Mouse (Mus musculus) embryonic facial prominence, embryonic 12.5 days (tissue): ENCODE data around the gene Abcc4. TPM values are rescaled to one million over a fixed set of nuclear protein-coding genes. Genes with fewer than 3 reads are reported as not detected.

Source experiments
- ATAC-seq: fragments of 200-750 bp; cut with Nextera tagmentation; 2 replicates; pipeline ENCODE4 v1.8.0; 2017; ENCODE audit not compliant: insufficient number of reproducible peaks, insufficient read depth, low FRiP score, low TSS enrichment
- H3K27ac ChIP-seq: fragments of 300-500 bp; sonication (generic); 2 replicates; pipeline ENCODE4 v1.5.1; 2016; ENCODE audit warnings: mild to moderate bottlenecking
- H3K27me3 ChIP-seq: fragments of 300-500 bp; sonication (generic); 2 replicates; pipeline ENCODE4 v1.6.1; 2016; ENCODE audit warnings: mild to moderate bottlenecking, moderate library complexity
- H3K36me3 ChIP-seq: fragments of 300-500 bp; sonication (generic); 2 replicates; pipeline ENCODE4 v1.6.1; 2016; ENCODE audit warnings: mild to moderate bottlenecking
- H3K4me1 ChIP-seq: fragments of 300-500 bp; sonication (generic); 2 replicates; pipeline ENCODE4 v1.6.1; 2016
- H3K4me2 ChIP-seq: fragments of 300-500 bp; sonication (generic); replicated peaks from 2 replicates; pipeline ENCODE4 v1.6.1; 2016; ENCODE audit warnings: mild to moderate bottlenecking, moderate library complexity
- H3K4me3 ChIP-seq: fragments of 300-500 bp; sonication (generic); 2 replicates; pipeline ENCODE4 v1.5.1; 2016; ENCODE audit warnings: mild to moderate bottlenecking
- H3K9ac ChIP-seq: fragments of 300-500 bp; sonication (generic); 2 replicates; pipeline ENCODE4 v1.6.1; 2016; ENCODE audit warnings: mild to moderate bottlenecking, moderate library complexity
- H3K9me3 ChIP-seq: fragments of 300-500 bp; sonication (generic); 2 replicates; pipeline ENCODE4 v1.6.1; 2016; ENCODE audit warnings: mild to moderate bottlenecking, moderate library complexity
- WGBS: fragments of 180-500 bp; shearing (Covaris S2); methylation state at CpG from one replicate; pipeline ENCODE4 v1.1.7; 2016; 5-methylcytosine and 5-hydroxymethylcytosine counted together
- microRNA-seq: library from miRNA; unstranded; fragments of <30 nt; microRNA quantifications from one replicate; pipeline ENCODE4, GENCODE M21; 2017
- polyA plus RNA-seq: library from polyadenylated mRNA; unstranded; fragments of >200 nt; fragmentation: Nextera tagmentation; extraction: Ambion mirVana; gene quantifications from 2 replicates; pipeline ENCODE4 v1.2.1, GENCODE M21; 2016

Abcc4 gene
- polyA plus RNA-seq, 1 experiment from 2014 or later: 2.8 TPM

- peak overlapping the region; percentile 51 for H3K9ac ChIP-seq
- H3K4me2 ChIP-seq: peak overlapping the region; percentile 89
- H3K4me1 ChIP-seq: peaks cover 5% of the 10 kb centered on the region; the same call in 1 of the 2 replicates
- no peaks in the 10 kb centered on the region for H3K9me3 ChIP-seq
- peaks cover 65% of the 10 kb centered on the region for H3K27me3 ChIP-seq
- ATAC-seq: peak; percentile 67
- peak overlapping the region; percentile 46 for H3K4me3 ChIP-seq
- H3K27ac ChIP-seq: no peak overlapping the region
- WGBS: under 1% methylated on average over 31 of the region's 31 CpGs
- H3K36me3 ChIP-seq: no peaks in the 10 kb centered on the region
Measured at GRCm38 (mm10) chr14:118436791-118437155, 269.2 kb downstream of the Abcc4 start.

- Histone ChIP-seq H3K4me3 (no peak overlapping the region), H3K9me3 (no peaks in the 10 kb centered on the region), H3K27me3 (peaks cover 55% of the 10 kb centered on the region), H3K36me3 (no peaks in the 10 kb centered on the region), H3K27ac (no peak overlapping the region), H3K4me2 (no peak overlapping the region), H3K9ac (no peak overlapping the region), H3K4me1 (peaks cover 5% of the 10 kb centered on the region; the same call in 1 of the 2 replicates)
- 22% methylated on average over 12 of the region's 12 CpGs for WGBS
- ATAC-seq: no peak
Measured at GRCm38 (mm10) chr14:118435676-118436330, 270.2 kb downstream of the Abcc4 start.

GRCm38 (mm10) chr14:118434842-118435241 is 271.2 kb downstream of the Abcc4 start:
- H3K27me3 ChIP-seq: peaks cover 49% of the 10 kb centered on the region

GRCm38 (mm10) chr14:118433848-118434247 is 272.2 kb downstream of the Abcc4 start:
- Histone ChIP-seq H3K27me3 (peaks cover 39% of the 10 kb centered on the region), H3K27ac (no peak overlapping the region), H3K36me3 (no peaks in the 10 kb centered on the region), H3K4me1 (peaks cover 5% of the 10 kb centered on the region; the same call in 1 of the 2 replicates), H3K9me3 (no peaks in the 10 kb centered on the region), H3K4me2 (no peak overlapping the region), H3K4me3 (no peak overlapping the region), H3K9ac (no peak overlapping the region)
- 51% methylated on average over 6 of the region's 6 CpGs for WGBS
- no peak for ATAC-seq

More at GRCm38 (mm10) chr14:118434842-118435241, 271.2 kb downstream of the Abcc4 start:
- 86% methylated on average over 4 of the region's 4 CpGs for WGBS
- no peak overlapping the region for H3K4me2 ChIP-seq
- no peak for ATAC-seq
- H3K4me1 ChIP-seq: peaks cover 5% of the 10 kb centered on the region; the same call in 1 of the 2 replicates
- no peaks in the 10 kb centered on the region for H3K36me3 ChIP-seq
- H3K27ac ChIP-seq: no peak overlapping the region
- no peak overlapping the region for H3K9ac ChIP-seq
- no peak overlapping the region for H3K4me3 ChIP-seq
- H3K9me3 ChIP-seq: no peaks in the 10 kb centered on the region

Small RNA genes within 50 kb of the gene (microRNA-seq; reads per million reads assigned to microRNA genes)
- not detected for gene Mir6391

Other genes starting within 250 kb of the Abcc4 start
- gene Cldn10, start 81.7 kb upstream of the Abcc4 start, polyA plus RNA-seq: 1.7 and 1.9 TPM in 2 replicates
- gene Dzip1, start 219.2 kb upstream of the Abcc4 start, polyA plus RNA-seq: 43.0 and 48.0 TPM in 2 replicates
- 30.2 and 30.9 TPM in 2 replicates for gene Dnajc3, start 231.8 kb upstream of the Abcc4 start, polyA plus RNA-seq